Mouse (Mus musculus) heart, embryonic 14.5 days (tissue): Measurements from ENCODE around the gene St5. TPM values are rescaled to one million over a fixed set of nuclear protein-coding genes. Genes with fewer than 3 reads are reported as not detected.

Experiments used
- ATAC-seq: fragments of 200-750 bp; cut with Nextera tagmentation; 2 replicates; pipeline ENCODE4 v1.8.0; 2017; ENCODE audit warnings: low read depth, moderate TSS enrichment; ENCODE audit not compliant: insufficient number of reproducible peaks, insufficient read depth, low FRiP score
- H3K27ac ChIP-seq, 2 experiments: fragments of 200-500 bp in 1 of 2; fragments of 300-500 bp in 1 of 2; sonication (generic) in 1 of 2; replicated peaks in 1 of 2; 2 replicates each; pipeline ENCODE4 v1.5.1; 2012 to 2014; ENCODE audit warnings: low read depth in 2 of 2, low read length in 2 of 2, control low read depth in 1 of 2, mild to moderate bottlenecking in 1 of 2, mixed read lengths in 1 of 2; ENCODE audit not compliant: control insufficient read depth in 1 of 2, insufficient read depth in 1 of 2
- H3K27me3 ChIP-seq: fragments of 300-500 bp; sonication (generic); 2 replicates; pipeline ENCODE4 v1.6.1; 2014; ENCODE audit warnings: mild to moderate bottlenecking, low read length, control low read depth; ENCODE audit not compliant: control insufficient read depth, insufficient read depth
- H3K36me3 ChIP-seq: fragments of 300-500 bp; sonication (generic); 2 replicates; pipeline ENCODE4 v1.6.1; 2014; ENCODE audit warnings: mild to moderate bottlenecking, control low read depth, low read length, mixed read lengths; ENCODE audit not compliant: control insufficient read depth, insufficient read depth
- H3K4me1 ChIP-seq, 2 experiments: fragments of 200-500 bp in 1 of 2; fragments of 300-500 bp in 1 of 2; sonication (generic) in 1 of 2; 2 replicates each; pipeline ENCODE4 v1.6.1; 2012 to 2014; ENCODE audit warnings: low read length in 2 of 2, control low read depth in 1 of 2, mixed read lengths in 1 of 2; ENCODE audit not compliant: control insufficient read depth in 2 of 2, insufficient read depth in 2 of 2
- H3K4me2 ChIP-seq: fragments of 300-500 bp; sonication (generic); 2 replicates; pipeline ENCODE4 v1.6.1; 2014; ENCODE audit warnings: mild to moderate bottlenecking, low read length
- H3K4me3 ChIP-seq, 2 experiments: fragments of 200-500 bp in 1 of 2; fragments of 300-500 bp in 1 of 2; sonication (generic) in 1 of 2; 2 replicates each; pipeline ENCODE4 v1.5.1; 2012 to 2014; ENCODE audit warnings: low read length in 2 of 2, mild to moderate bottlenecking in 2 of 2, control low read depth in 1 of 2, low read depth in 1 of 2, moderate library complexity in 1 of 2; ENCODE audit not compliant: control insufficient read depth in 1 of 2, insufficient read depth in 1 of 2
- H3K9ac ChIP-seq: fragments of 300-500 bp; sonication (generic); 2 replicates; pipeline ENCODE4 v1.6.1; 2014; ENCODE audit warnings: mild to moderate bottlenecking, low read length
- H3K9me3 ChIP-seq: fragments of 300-500 bp; sonication (generic); 2 replicates; pipeline ENCODE4 v1.6.1; 2016; ENCODE audit warnings: low read length, control low read depth; ENCODE audit not compliant: control insufficient read depth
- WGBS: fragments of 180-500 bp; shearing (Covaris S2); extraction: QIAGEN DNeasy Blood & Tissue Kit; methylation state at CpG from one replicate; pipeline ENCODE4 v1.1.7; 2014; 5-methylcytosine and 5-hydroxymethylcytosine counted together
- polyA plus RNA-seq: library from polyadenylated mRNA; unstranded; fragments of >200 nt; fragmentation: Nextera tagmentation; extraction: Ambion mirVana; gene quantifications from 2 replicates; pipeline ENCODE4 v1.2.1, GENCODE M21; 2014

The St5 gene
- polyA plus RNA-seq, 1 experiment from 2014 or later, result 29.9 TPM

- WGBS, result 8% methylated on average over 1 of the region's 1 CpGs
- H3K4me2 ChIP-seq, result no peak overlapping the region
- no peak overlapping the region for H3K4me3 ChIP-seq
- H3K9me3 ChIP-seq, result no peaks in the 10 kb centered on the region
- no peak overlapping the region for H3K9ac ChIP-seq
- H3K4me1 ChIP-seq, result peaks cover 14 to 35% of the 10 kb centered on the region in 2 experiments
- no peak overlapping the region; a peak in 1 of 4 replicates for H3K27ac ChIP-seq
- peaks cover 28% of the 10 kb centered on the region for H3K36me3 ChIP-seq
- H3K27me3 ChIP-seq, result no peaks in the 10 kb centered on the region
- no peak for ATAC-seq
These were observed 6.7 kb upstream of the St5 start for GRCm38 (mm10) chr7:109710069-109710468.

- no peak for ATAC-seq
- peaks cover 15 to 35% of the 10 kb centered on the region in 2 experiments for H3K4me1 ChIP-seq
- no peak overlapping the region for H3K9ac ChIP-seq
- H3K27me3 ChIP-seq, result no peaks in the 10 kb centered on the region
- H3K27ac ChIP-seq, result peak overlapping the region; percentile 82 to 91
- H3K4me2 ChIP-seq, result no peak overlapping the region
- no peak overlapping the region for H3K4me3 ChIP-seq
- WGBS, result 10% methylated on average over 3 of the region's 3 CpGs
- H3K36me3 ChIP-seq, result peaks cover 28% of the 10 kb centered on the region
- H3K9me3 ChIP-seq, result no peaks in the 10 kb centered on the region
These were observed 5.6 kb upstream of the St5 start for GRCm38 (mm10) chr7:109708961-109709382.

- Histone ChIP-seq H3K4me3 (no peak overlapping the region), H3K9me3 (no peaks in the 10 kb centered on the region), H3K4me2 (no peak overlapping the region), H3K36me3 (peaks cover 18% of the 10 kb centered on the region), H3K27ac (peak overlapping the region in 1 of 2 experiments; percentile 91; a peak in 1 of 4 replicates), H3K27me3 (no peaks in the 10 kb centered on the region), H3K9ac (no peak overlapping the region), H3K4me1 (peaks cover 20 to 39% of the 10 kb centered on the region in 2 experiments)
- no peak for ATAC-seq
- 38% methylated on average over 4 of the region's 4 CpGs for WGBS
These were observed 3.8 kb upstream of the St5 start for GRCm38 (mm10) chr7:109707023-109707785.

GRCm38 (mm10) chr7:109704461-109704860 lies 1.1 kb upstream of the St5 start:
- H3K27ac ChIP-seq, result peak overlapping the region in 1 of 2 experiments; percentile 74; a peak in 1 of 4 replicates
- peak overlapping the region; percentile 67; the same call in 1 of the 2 replicates for H3K9ac ChIP-seq
- peaks cover 16 to 29% of the 10 kb centered on the region in 2 experiments for H3K4me1 ChIP-seq
- no peaks in the 10 kb centered on the region for H3K27me3 ChIP-seq
- no peak for ATAC-seq
- 56% methylated on average over 3 of the region's 3 CpGs for WGBS
- H3K9me3 ChIP-seq, result no peaks in the 10 kb centered on the region
- peak overlapping the region in 1 of 2 experiments; percentile 50; a peak in 2 of 4 replicates for H3K4me3 ChIP-seq
- peaks cover 5% of the 10 kb centered on the region; the same call in 1 of the 2 replicates for H3K36me3 ChIP-seq
- peak overlapping the region; percentile 92 for H3K4me2 ChIP-seq

GRCm38 (mm10) chr7:109704016-109704377 lies 592 bp upstream of the St5 start:
- H3K36me3 ChIP-seq, result peaks cover 5% of the 10 kb centered on the region; the same call in 1 of the 2 replicates
- peaks cover 14 to 25% of the 10 kb centered on the region in 2 experiments for H3K4me1 ChIP-seq
- H3K27me3 ChIP-seq, result no peaks in the 10 kb centered on the region
- peak overlapping the region; percentile 92 for H3K4me2 ChIP-seq
- 3% methylated on average over 17 of the region's 17 CpGs for WGBS
- no peaks in the 10 kb centered on the region for H3K9me3 ChIP-seq
- H3K9ac ChIP-seq, result peak overlapping the region; percentile 67
- H3K4me3 ChIP-seq, result peak overlapping the region; percentile 50 to 91
- no peak for ATAC-seq
- peak overlapping the region; percentile 73 to 74 for H3K27ac ChIP-seq

GRCm38 (mm10) chr7:109702721-109703120 lies 684 bp downstream of the St5 start:
- H3K36me3 ChIP-seq, result peaks cover 2% of the 10 kb centered on the region; the same call in 1 of the 2 replicates
- WGBS, result 46% methylated on average over 4 of the region's 4 CpGs
- no peak overlapping the region for H3K27ac ChIP-seq
- peaks cover 6 to 12% of the 10 kb centered on the region in 2 experiments for H3K4me1 ChIP-seq
- peak overlapping the region; percentile 92 for H3K4me2 ChIP-seq
- H3K9me3 ChIP-seq, result no peaks in the 10 kb centered on the region
- peak overlapping the region; percentile 67 for H3K9ac ChIP-seq
- no peak for ATAC-seq
- no peaks in the 10 kb centered on the region for H3K27me3 ChIP-seq
- peak overlapping the region in 1 of 2 experiments; percentile 50; a peak in 2 of 4 replicates for H3K4me3 ChIP-seq

GRCm38 (mm10) chr7:109700213-109700612 lies 3.2 kb downstream of the St5 start:
- no peak overlapping the region for H3K27ac ChIP-seq
- H3K27me3 ChIP-seq, result no peaks in the 10 kb centered on the region
- no peak overlapping the region for H3K9ac ChIP-seq
- H3K4me3 ChIP-seq, result no peak overlapping the region
- no peaks in the 10 kb centered on the region for H3K9me3 ChIP-seq
- H3K4me1 ChIP-seq, result peaks cover 6% of the 10 kb centered on the region in 2 experiments
- no peak for ATAC-seq
- H3K36me3 ChIP-seq, result no peaks in the 10 kb centered on the region
- H3K4me2 ChIP-seq, result no peak overlapping the region
